Mouse (Mus musculus) embryonic facial prominence, embryonic 15.5 days (tissue): Measurements from ENCODE around the gene Nosip. TPM values are rescaled to one million over a fixed set of nuclear protein-coding genes. Genes with fewer than 3 reads are reported as not detected.

ENCODE experiments used
- ATAC-seq: fragments of 200-750 bp; cut with Nextera tagmentation; 2 replicates; pipeline ENCODE4 v1.8.0; 2017; ENCODE audit warnings: low read depth, moderate TSS enrichment; ENCODE audit not compliant: insufficient number of reproducible peaks, low FRiP score, low TSS enrichment
- H3K27ac ChIP-seq: fragments of 300-500 bp; sonication (generic); replicated peaks from 2 replicates; pipeline ENCODE4 v1.5.1; 2015; ENCODE audit warnings: mild to moderate bottlenecking, inconsistent platforms
- H3K27me3 ChIP-seq: fragments of 300-500 bp; sonication (generic); 2 replicates; pipeline ENCODE4 v1.6.1; 2015; ENCODE audit warnings: inconsistent platforms
- H3K36me3 ChIP-seq: fragments of 300-500 bp; sonication (generic); 2 replicates; pipeline ENCODE4 v1.6.1; 2015; ENCODE audit warnings: mild to moderate bottlenecking, inconsistent platforms
- H3K4me1 ChIP-seq: fragments of 300-500 bp; sonication (generic); 2 replicates; pipeline ENCODE4 v1.6.1; 2015; ENCODE audit warnings: inconsistent platforms
- H3K4me2 ChIP-seq: fragments of 300-500 bp; sonication (generic); replicated peaks from 2 replicates; pipeline ENCODE4 v1.6.1; 2015; ENCODE audit warnings: mild to moderate bottlenecking, inconsistent platforms
- H3K4me3 ChIP-seq: fragments of 300-500 bp; sonication (generic); replicated peaks from 2 replicates; pipeline ENCODE4 v1.5.1; 2015; ENCODE audit warnings: mild to moderate bottlenecking, inconsistent platforms
- H3K9ac ChIP-seq: fragments of 300-500 bp; sonication (generic); 2 replicates; pipeline ENCODE4 v1.6.1; 2015; ENCODE audit warnings: inconsistent platforms
- H3K9me3 ChIP-seq: fragments of 300-500 bp; sonication (generic); replicated peaks from 2 replicates; pipeline ENCODE4 v1.6.1; 2016; ENCODE audit warnings: inconsistent platforms
- WGBS: fragments of 180-500 bp; shearing (Covaris S2); methylation state at CpG from one replicate; pipeline ENCODE4 v1.1.7; 2015; 5-methylcytosine and 5-hydroxymethylcytosine counted together
- polyA plus RNA-seq: library from polyadenylated mRNA; unstranded; fragments of >200 nt; fragmentation: Nextera tagmentation; extraction: Ambion mirVana; gene quantifications from 2 replicates; pipeline ENCODE4 v1.2.1, GENCODE M21; 2015

Gene Nosip
- polyA plus RNA-seq, 1 experiment from 2014 or later: 68.5 TPM

- Histone ChIP-seq H3K4me3 (peak overlapping the region; percentile 79), H3K36me3 (peaks cover 38% of the 10 kb centered on the region), H3K4me1 (peaks cover 29% of the 10 kb centered on the region), H3K27me3 (no peaks in the 10 kb centered on the region), H3K27ac (peak overlapping the region; percentile 100), H3K9ac (peak overlapping the region; percentile 83), H3K4me2 (peak overlapping the region; percentile 94), H3K9me3 (no peaks in the 10 kb centered on the region)
- WGBS: 1% methylated on average over 13 of the region's 13 CpGs
- ATAC-seq: no peak
Observed at GRCm38 (mm10) chr7:45051601-45051974, 10.6 kb upstream of the Nosip start.

DNA sequence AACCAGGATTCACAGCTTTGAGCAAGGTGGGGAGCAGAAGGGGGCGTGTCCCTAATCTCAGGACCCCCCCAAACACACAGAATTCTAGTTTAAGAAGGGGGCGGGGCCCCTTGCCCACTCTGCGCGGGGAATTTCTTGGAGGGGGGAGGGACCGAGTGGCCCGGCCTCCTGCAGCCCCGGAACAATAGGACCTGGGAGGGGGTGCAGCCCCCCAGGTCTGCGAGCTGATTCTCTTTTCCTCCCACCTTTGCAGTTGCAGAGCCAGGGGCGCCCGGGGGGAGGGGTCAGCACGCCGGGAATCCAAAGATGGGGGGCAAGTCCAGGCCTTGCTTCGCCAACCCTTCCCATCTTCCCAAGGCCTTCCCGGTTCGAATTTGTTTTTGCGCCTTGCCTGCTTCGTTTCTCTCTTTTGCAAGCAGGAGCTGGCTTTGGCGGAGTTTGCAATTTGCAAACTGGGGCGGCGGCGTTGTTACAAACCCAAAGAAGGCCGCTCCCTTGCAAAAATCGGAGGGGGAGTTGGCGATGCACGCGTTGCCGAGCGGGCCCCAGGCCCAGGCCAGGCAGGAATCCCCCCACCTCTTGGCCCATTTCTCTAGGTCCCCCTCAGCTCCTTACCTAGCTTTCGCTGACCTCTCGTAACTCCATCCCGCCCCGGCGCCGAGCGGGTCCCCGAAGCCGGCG lies 9.9 kb upstream of the Nosip start:
- H3K4me1 ChIP-seq: peaks cover 26% of the 10 kb centered on the region
- H3K4me3 ChIP-seq: peak overlapping the region; percentile 79
- WGBS: under 1% methylated on average over 38 of the region's 38 CpGs
- H3K4me2 ChIP-seq: peak overlapping the region; percentile 94
- no peak for ATAC-seq
- no peaks in the 10 kb centered on the region for H3K27me3 ChIP-seq
- H3K36me3 ChIP-seq: peaks cover 30% of the 10 kb centered on the region
- H3K9me3 ChIP-seq: no peaks in the 10 kb centered on the region
- H3K27ac ChIP-seq: peak overlapping the region; percentile 100
- peak overlapping the region; percentile 83 for H3K9ac ChIP-seq

- peak within 1 kb of the TSS; percentile 83 for H3K9ac ChIP-seq
- H3K27me3 ChIP-seq: no peaks in the 10 kb centered on the region
- peak within 1 kb of the TSS; percentile 79 for H3K4me3 ChIP-seq
- peaks cover 26% of the 10 kb centered on the region for H3K4me1 ChIP-seq
- WGBS: 0% methylated on average over 5 of the region's 18 CpGs
- H3K4me2 ChIP-seq: peak within 1 kb of the TSS; percentile 94
- ATAC-seq: peak; percentile 34
- peak within 1 kb of the TSS; percentile 100 for H3K27ac ChIP-seq
- peaks cover 26% of the 10 kb centered on the region for H3K36me3 ChIP-seq
- no peaks in the 10 kb centered on the region for H3K9me3 ChIP-seq
Observed at GRCm38 (mm10) chr7:45052862-45053116, 9.4 kb upstream of the Nosip start, which contains the start of gene Prr12. Gene Prr12, minus strand, starts transcription at chr7:45052881.

DNA sequence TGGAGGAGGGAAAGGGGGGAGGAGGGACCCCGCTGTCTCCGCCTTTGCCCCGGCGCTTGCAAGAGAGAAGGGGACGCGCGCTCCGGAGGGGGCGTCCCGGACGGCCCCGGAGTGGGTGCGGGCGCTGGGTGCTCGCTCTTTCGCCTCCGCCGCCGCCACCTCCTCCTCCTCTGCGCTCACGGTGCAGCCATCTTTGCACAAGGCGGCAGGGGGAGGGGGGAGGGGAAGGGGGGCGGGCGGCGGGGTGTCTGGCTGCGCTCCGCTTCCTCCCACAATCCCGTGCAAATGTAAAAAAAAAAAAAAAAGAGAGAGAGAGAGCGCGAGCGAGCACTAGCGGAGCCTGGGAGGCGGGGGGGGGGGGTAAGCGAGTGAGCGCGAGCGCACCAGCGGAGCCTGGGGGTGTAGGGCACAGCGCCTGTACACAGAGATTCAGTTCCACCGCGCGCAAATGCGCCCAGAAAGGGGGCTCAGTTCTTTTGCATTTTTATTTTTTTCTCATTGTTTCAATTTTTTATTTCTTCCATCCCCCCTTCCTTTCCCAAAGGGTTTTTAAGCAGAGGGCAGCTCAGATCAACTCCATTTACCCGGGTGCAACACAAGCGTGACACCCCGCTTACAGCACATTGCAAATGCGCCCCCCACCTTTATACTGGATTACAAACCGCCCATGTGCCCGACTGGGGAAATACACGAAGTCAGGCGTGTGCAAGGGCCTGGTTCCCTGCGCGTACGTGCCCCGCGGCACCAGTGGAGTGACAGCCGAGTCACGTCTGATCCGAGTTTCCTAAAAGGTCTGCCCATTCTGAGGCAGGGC lies 8.9 kb upstream of the Nosip start:
- under 1% methylated on average over 52 of the region's 59 CpGs for WGBS
- Histone ChIP-seq H3K36me3 (peaks cover 20% of the 10 kb centered on the region), H3K4me1 (peaks cover 26% of the 10 kb centered on the region), H3K4me2 (peak overlapping the region; percentile 94), H3K9ac (peak overlapping the region; percentile 83), H3K9me3 (no peaks in the 10 kb centered on the region), H3K27ac (peak overlapping the region; percentile 100), H3K4me3 (peak overlapping the region; percentile 79), H3K27me3 (no peaks in the 10 kb centered on the region)
- ATAC-seq: peak; percentile 65

GRCm38 (mm10) chr7:45053931-45054510 lies 8.2 kb upstream of the Nosip start:
- under 1% methylated on average over 33 of the region's 33 CpGs for WGBS
- Histone ChIP-seq H3K27ac (peak overlapping the region; percentile 100), H3K4me1 (peaks cover 22% of the 10 kb centered on the region), H3K4me3 (peak overlapping the region; percentile 79), H3K27me3 (no peaks in the 10 kb centered on the region), H3K9me3 (no peaks in the 10 kb centered on the region), H3K9ac (peak overlapping the region; percentile 46), H3K36me3 (peaks cover 13% of the 10 kb centered on the region), H3K4me2 (peak overlapping the region; percentile 94)
- ATAC-seq: peak; percentile 95

GRCm38 (mm10) chr7:45056329-45056971 lies 5.8 kb upstream of the Nosip start:
- Histone ChIP-seq H3K4me3 (no peak overlapping the region), H3K36me3 (no peaks in the 10 kb centered on the region), H3K9me3 (no peaks in the 10 kb centered on the region), H3K4me1 (peaks cover 17% of the 10 kb centered on the region), H3K27ac (no peak overlapping the region), H3K4me2 (no peak overlapping the region), H3K27me3 (no peaks in the 10 kb centered on the region), H3K9ac (no peak overlapping the region)
- ATAC-seq: no peak
- WGBS: 64% methylated on average over 14 of the region's 14 CpGs

DNA sequence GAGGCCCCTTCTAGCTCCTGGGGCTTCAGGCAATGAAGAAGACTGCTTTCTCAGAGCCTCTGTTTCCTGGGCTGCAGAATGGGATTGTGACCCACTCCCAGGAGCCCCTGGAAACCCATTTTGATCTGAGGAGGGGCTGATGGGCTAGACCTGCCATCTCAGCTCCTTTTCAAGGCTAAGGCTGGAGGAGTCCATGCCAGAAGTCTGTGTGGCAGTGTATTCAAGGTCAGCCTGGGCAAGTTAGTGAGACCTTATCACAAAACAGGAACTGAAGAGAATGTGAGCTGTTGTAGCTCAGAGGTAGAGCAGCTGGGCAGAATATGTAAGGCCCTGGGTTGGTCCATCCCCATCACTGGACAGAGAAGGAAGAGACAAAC lies 5.3 kb upstream of the Nosip start:
- no peaks in the 10 kb centered on the region for H3K36me3 ChIP-seq
- no peak overlapping the region for H3K4me2 ChIP-seq
- ATAC-seq: no peak
- no peak overlapping the region for H3K4me3 ChIP-seq
- H3K9me3 ChIP-seq: no peaks in the 10 kb centered on the region
- H3K27ac ChIP-seq: no peak overlapping the region
- H3K4me1 ChIP-seq: peaks cover 16% of the 10 kb centered on the region
- no peak overlapping the region for H3K9ac ChIP-seq
- H3K27me3 ChIP-seq: no peaks in the 10 kb centered on the region

DNA sequence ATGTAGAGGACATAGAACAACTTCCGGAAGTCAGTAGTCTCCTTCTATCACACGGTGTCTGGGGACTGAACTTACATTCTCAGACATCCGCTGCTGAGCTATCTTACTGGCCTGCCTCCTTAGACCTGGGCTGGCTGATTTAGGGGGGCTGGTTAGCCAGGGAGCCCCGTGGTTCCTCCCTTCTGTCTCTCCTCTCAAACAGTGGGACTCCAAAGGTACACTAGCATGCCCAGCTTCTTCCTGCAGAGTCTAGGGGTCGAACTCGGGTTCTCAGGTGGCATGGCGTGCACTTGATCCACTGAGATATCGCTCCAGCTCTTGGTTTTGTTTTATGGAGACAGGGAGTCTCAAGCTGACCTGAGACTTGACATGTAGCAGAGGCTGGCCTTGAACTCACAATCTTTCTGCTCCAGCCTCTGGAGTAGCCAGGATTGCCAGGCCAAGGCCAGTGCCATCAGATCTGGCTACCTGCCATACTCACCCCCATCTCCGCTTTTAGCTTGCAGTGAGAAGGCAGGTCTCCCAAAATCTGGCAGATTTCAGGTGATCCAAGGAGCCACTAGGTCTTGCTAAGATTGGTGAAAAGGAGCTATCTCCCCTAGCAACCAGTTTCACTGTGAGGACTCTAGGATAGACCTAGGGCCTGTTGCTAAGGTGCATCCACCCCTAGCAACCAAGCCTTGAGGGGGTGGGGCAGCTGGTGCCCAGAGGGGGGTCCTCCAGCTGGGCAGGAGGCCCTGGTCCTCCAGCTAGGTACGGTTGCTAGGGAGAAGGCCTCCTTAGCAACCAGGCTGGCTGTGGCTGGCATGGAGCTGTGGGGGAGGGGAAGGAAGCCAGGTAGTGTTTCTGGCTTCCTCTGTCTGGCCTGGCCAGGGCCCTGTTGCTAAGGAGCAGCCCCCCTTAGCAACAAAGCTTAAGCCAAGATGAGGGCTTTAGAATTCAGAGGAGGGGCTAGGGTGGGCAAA lies 3.3 kb upstream of the Nosip start:
- Histone ChIP-seq H3K27me3 (no peaks in the 10 kb centered on the region), H3K27ac (no peak overlapping the region), H3K9ac (no peak overlapping the region), H3K9me3 (no peaks in the 10 kb centered on the region), H3K4me1 (peaks cover 19% of the 10 kb centered on the region), H3K4me2 (no peak overlapping the region), H3K36me3 (no peaks in the 10 kb centered on the region), H3K4me3 (no peak overlapping the region)
- WGBS: 74% methylated on average over 10 of the region's 10 CpGs
- no peak for ATAC-seq

DNA sequence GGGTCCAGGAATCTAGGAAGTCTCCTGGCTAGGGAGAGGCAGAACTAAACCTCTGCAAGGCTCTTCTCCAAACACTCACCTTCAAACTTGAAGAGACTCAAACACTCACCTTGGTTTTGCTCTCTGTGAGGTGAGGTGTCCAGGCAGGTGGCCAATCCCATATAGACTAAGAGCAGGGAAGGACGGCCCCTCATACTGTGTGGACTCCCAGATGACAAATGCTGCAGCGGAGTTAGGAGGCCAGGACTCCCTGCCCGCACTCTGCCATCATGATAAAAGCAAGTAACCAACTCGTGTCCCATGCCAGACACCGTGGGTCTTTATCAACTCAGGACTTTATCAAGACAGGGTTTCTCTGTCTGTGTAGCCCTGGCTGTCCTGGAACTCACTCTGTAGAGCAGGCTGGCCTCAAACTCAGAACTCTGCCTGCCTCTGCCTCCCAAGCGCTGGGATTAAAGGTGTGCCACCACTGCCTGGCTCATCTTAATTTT lies 1.6 kb upstream of the Nosip start:
- Histone ChIP-seq H3K9ac (no peak overlapping the region), H3K4me1 (peaks cover 14% of the 10 kb centered on the region), H3K36me3 (no peaks in the 10 kb centered on the region), H3K4me2 (peak overlapping the region; percentile 57; the same call in 1 of the 2 replicates), H3K4me3 (peak overlapping the region; percentile 80; the same call in 1 of the 2 replicates), H3K27ac (no peak overlapping the region), H3K27me3 (no peaks in the 10 kb centered on the region), H3K9me3 (no peaks in the 10 kb centered on the region)
- ATAC-seq: no peak
- 93% methylated on average over 6 of the region's 6 CpGs for WGBS

GRCm38 (mm10) chr7:45061532-45062075 lies 625 bp upstream of the Nosip start:
- 0 out of 2 replicates have a peak, but pooled peaks have one; percentile 0 for ATAC-seq
- WGBS: 10% methylated on average over 11 of the region's 11 CpGs
- Histone ChIP-seq H3K27me3 (no peaks in the 10 kb centered on the region), H3K9ac (peak overlapping the region; percentile 31), H3K27ac (peak overlapping the region; percentile 98), H3K4me3 (peak overlapping the region; percentile 80), H3K4me2 (peak overlapping the region; percentile 57), H3K4me1 (peaks cover 14% of the 10 kb centered on the region), H3K9me3 (no peaks in the 10 kb centered on the region), H3K36me3 (no peaks in the 10 kb centered on the region)
